Mouse (Mus musculus): ENCODE results near the gene Cox20. TPM values are rescaled to one million over a fixed set of nuclear protein-coding genes. Genes with fewer than 3 reads are reported as not detected.
A peak's percentile ranks its signal among the peaks of the same experiment; 100 is the strongest.

The Cox20 gene
- polyA plus RNA-seq, 1 experiment from 2014 or later = 100 TPM

- 54% methylated on average over 2 of the region's 2 CpGs for whole genome bisulfite sequencing
- H3K9ac ChIP-seq (ENCODE audit: low read depth, low read length) = no peak overlapping the region
- H3K27ac ChIP-seq (ENCODE audit: low read length) = no peak overlapping the region
- no peaks in the 10 kb centered on the region for H3K4me1 ChIP-seq (ENCODE audit: control insufficient read depth, insufficient read depth, low read length)
- no peaks in the 10 kb centered on the region for H3K36me3 ChIP-seq (ENCODE audit: control insufficient read depth, insufficient read depth, low read length)
- no peaks in the 10 kb centered on the region for H3K9me3 ChIP-seq (replicated peaks; ENCODE audit: control insufficient read depth, low read length, poor library complexity, severe bottlenecking)
- H3K4me2 ChIP-seq (ENCODE audit: low read length) = no peak overlapping the region
- H3K27me3 ChIP-seq (ENCODE audit: control insufficient read depth, insufficient read depth, low read depth, low read length) = no peaks in the 10 kb centered on the region
- ATAC-seq = no peak
- no peak overlapping the region for H3K4me3 ChIP-seq (ENCODE audit: low read depth, low read length)
Observed at GRCm38 (mm10) chr1:178360702-178361101, 41.8 kb downstream of the Cox20 start.

- Histone ChIP-seq H3K36me3 (ENCODE audit: control insufficient read depth, insufficient read depth, low read length) (no peaks in the 10 kb centered on the region), H3K27ac (ENCODE audit: low read length) (no peak overlapping the region), H3K4me1 (ENCODE audit: control insufficient read depth, insufficient read depth, low read length) (peaks cover 12% of the 10 kb centered on the region), H3K9me3 (replicated peaks; ENCODE audit: control insufficient read depth, low read length, poor library complexity, severe bottlenecking) (no peaks in the 10 kb centered on the region), H3K4me2 (ENCODE audit: low read length) (no peak overlapping the region), H3K4me3 (ENCODE audit: low read depth, low read length) (no peak overlapping the region), H3K9ac (ENCODE audit: low read depth, low read length) (no peak overlapping the region), H3K27me3 (ENCODE audit: control insufficient read depth, insufficient read depth, low read depth, low read length) (no peaks in the 10 kb centered on the region)
- 82% methylated on average over 6 of the region's 6 CpGs for WGBS
- no peak for ATAC-seq
Observed at GRCm38 (mm10) chr1:178365171-178365570, 46.2 kb downstream of the Cox20 start.

DNA sequence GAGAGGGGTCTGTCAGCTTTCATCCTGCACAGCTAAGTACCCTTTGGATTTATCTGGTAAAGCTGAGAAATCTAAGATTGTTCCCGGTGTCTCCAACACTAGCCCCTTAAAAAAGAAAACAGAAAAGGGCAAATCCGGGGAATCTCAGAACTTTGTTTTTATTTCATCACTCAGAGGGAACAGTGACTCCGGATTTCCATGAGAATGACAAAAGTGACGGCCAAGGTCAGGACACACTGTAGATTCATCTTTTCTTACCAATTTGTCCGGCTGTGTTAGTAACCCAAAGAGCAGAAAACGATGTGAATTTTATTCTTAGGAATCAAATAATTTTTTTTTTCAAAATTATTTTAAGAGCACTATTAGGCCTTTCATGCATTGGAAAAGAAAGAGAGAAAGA lies 49.2 kb downstream of the Cox20 start:
- Histone ChIP-seq H3K27me3 (ENCODE audit: control insufficient read depth, insufficient read depth, low read depth, low read length) (no peaks in the 10 kb centered on the region), H3K9ac (ENCODE audit: low read depth, low read length) (no peak overlapping the region), H3K4me2 (ENCODE audit: low read length) (peak overlapping the region; percentile 78), H3K27ac (ENCODE audit: low read length) (peak overlapping the region; percentile 87; the same call in 1 of the 2 replicates), H3K4me3 (ENCODE audit: low read depth, low read length) (no peak overlapping the region), H3K4me1 (ENCODE audit: control insufficient read depth, insufficient read depth, low read length) (peaks cover 12% of the 10 kb centered on the region), H3K36me3 (ENCODE audit: control insufficient read depth, insufficient read depth, low read length) (no peaks in the 10 kb centered on the region), H3K9me3 (replicated peaks; ENCODE audit: control insufficient read depth, low read length, poor library complexity, severe bottlenecking) (no peaks in the 10 kb centered on the region)
- ATAC-seq = no peak
- WGBS = 67% methylated on average over 6 of the region's 6 CpGs

DNA sequence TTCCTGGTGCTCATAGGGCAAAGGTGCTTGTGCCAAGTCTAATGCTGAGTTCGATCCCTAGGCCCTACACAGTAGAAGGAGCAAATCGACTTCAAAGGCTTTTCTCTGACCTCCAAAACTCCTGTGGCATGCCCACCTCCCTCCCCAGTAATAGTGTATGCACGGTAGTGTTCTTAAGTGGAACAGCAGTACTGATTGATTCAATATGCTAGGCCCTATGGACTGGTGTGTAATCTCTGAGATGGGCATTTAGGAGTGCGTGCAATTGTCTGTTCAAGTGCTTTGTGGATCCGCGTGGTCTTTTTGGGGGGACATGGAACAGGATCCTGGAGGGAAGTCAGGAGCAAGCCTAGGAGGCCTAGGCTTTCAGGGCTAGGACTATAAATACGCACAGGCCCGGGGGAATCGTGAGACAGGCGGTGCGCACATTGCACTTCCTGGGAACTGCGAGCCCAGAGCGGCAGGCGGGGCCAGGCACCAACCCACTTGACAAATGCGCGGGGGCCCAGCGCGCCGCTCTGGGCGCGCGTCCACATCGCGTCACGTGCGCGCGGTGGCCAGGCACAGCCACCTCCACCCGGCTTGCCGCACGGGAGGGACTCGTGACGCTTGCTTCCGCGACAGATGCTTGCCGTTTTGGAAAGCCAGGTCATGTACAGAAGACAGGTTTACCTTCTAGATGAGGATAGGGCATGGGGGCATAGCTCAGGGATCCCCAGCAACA lies 49.8 kb downstream of the Cox20 start:
- peak; percentile 98 for ATAC-seq
- 2% methylated on average over 36 of the region's 36 CpGs for WGBS
- Histone ChIP-seq H3K4me3 (ENCODE audit: low read depth, low read length) (peak overlapping the region; percentile 54), H3K9me3 (replicated peaks; ENCODE audit: control insufficient read depth, low read length, poor library complexity, severe bottlenecking) (no peaks in the 10 kb centered on the region), H3K36me3 (ENCODE audit: control insufficient read depth, insufficient read depth, low read length) (no peaks in the 10 kb centered on the region), H3K4me1 (ENCODE audit: control insufficient read depth, insufficient read depth, low read length) (peaks cover 12% of the 10 kb centered on the region), H3K4me2 (ENCODE audit: low read length) (peak overlapping the region; percentile 78), H3K9ac (ENCODE audit: low read depth, low read length) (peak overlapping the region; percentile 66), H3K27ac (ENCODE audit: low read length) (peak overlapping the region; percentile 87), H3K27me3 (ENCODE audit: control insufficient read depth, insufficient read depth, low read depth, low read length) (no peaks in the 10 kb centered on the region)

DNA sequence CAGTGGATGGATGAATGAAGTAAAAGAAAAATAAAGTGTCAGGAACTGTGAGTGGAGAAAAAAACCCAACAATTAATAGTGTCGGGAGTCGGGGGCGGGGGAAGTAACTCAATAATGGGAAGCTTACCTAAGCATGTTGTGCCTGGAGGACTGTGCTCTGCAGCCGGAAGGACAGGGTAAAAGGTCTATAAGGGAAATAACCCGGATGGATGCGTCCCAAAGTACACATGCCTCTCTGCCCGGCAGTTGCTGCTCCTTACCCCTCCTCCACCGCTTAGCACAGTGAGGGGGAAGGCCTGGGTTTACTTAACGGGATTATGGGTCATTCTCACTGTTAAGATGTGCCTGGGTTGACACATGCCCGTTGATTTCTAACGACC lies 50.3 kb downstream of the Cox20 start:
- H3K4me2 ChIP-seq (ENCODE audit: low read length) = peak overlapping the region; percentile 78
- no peaks in the 10 kb centered on the region for H3K27me3 ChIP-seq (ENCODE audit: control insufficient read depth, insufficient read depth, low read depth, low read length)
- WGBS = under 1% methylated on average over 11 of the region's 11 CpGs
- peak; percentile 87 for ATAC-seq
- peak overlapping the region; percentile 66 for H3K9ac ChIP-seq (ENCODE audit: low read depth, low read length)
- H3K27ac ChIP-seq (ENCODE audit: low read length) = peak overlapping the region; percentile 87
- H3K9me3 ChIP-seq (replicated peaks; ENCODE audit: control insufficient read depth, low read length, poor library complexity, severe bottlenecking) = no peaks in the 10 kb centered on the region
- H3K36me3 ChIP-seq (ENCODE audit: control insufficient read depth, insufficient read depth, low read length) = no peaks in the 10 kb centered on the region
- peak overlapping the region; percentile 54 for H3K4me3 ChIP-seq (ENCODE audit: low read depth, low read length)
- H3K4me1 ChIP-seq (ENCODE audit: control insufficient read depth, insufficient read depth, low read length) = peaks cover 12% of the 10 kb centered on the region

Small RNA genes lying within 50 kb of the gene (microRNA-seq; reads per million reads assigned to microRNA genes)
- not detected for gene Gm27458

Other genes starting within 250 kb of the Cox20 start
- 21.3 and 22.7 TPM in 2 replicates for gene Desi2, start 131.7 kb upstream of the Cox20 start, polyA plus RNA-seq (2015; fragmentation: Nextera tagmentation; extraction: Ambion mirVana)
- gene Hnrnpu, start 18.7 kb downstream of the Cox20 start, polyA plus RNA-seq (2015; fragmentation: Nextera tagmentation; extraction: Ambion mirVana) = 178 and 206 TPM in 2 replicates
- gene Efcab2, start 87.0 kb downstream of the Cox20 start, polyA plus RNA-seq (2015; fragmentation: Nextera tagmentation; extraction: Ambion mirVana) = 11.8 TPM in 2 replicates
- 7.8 and 8.1 TPM in 2 replicates for gene Kif26b, start 210.0 kb downstream of the Cox20 start, polyA plus RNA-seq (2015; fragmentation: Nextera tagmentation; extraction: Ambion mirVana)